Mouse (Mus musculus): ENCODE data around the gene Ccdc51.

Gene Ccdc51

DNA sequence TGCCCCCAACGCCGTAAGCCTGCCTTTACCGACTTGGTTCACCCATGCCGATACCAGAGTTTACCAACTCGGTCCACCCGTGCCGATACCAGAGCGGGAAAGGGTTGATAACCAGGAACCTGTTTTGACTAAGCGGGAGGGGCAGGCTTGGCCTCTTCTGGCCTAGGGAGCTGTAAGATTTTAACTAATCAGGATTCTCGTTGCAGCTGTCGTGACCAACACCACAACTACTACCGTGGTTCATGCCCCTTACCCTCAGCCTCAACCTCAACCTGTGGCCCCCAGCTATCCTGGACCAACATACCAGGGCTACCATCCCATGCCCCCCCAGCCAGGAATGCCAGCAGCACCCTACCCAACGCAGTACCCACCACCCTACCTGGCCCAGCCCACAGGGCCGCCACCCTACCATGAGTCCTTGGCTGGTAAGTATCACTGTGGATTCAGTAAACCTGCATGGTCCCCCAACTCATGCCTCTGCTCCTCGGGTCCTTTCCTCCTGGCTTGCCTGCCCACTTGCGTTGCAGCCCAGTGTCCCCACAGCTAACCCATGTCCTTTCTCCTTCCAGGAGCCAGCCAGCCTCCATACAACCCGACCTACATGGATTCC, 26.1 kb upstream of the Ccdc51 start:
- CTCF ChIA-PET = interaction anchor here (0.5 kb wide), 1 partner anchor 1124 kb away, joined by 6 read pairs; no protein-coding TSS in a partner anchor

DNA sequence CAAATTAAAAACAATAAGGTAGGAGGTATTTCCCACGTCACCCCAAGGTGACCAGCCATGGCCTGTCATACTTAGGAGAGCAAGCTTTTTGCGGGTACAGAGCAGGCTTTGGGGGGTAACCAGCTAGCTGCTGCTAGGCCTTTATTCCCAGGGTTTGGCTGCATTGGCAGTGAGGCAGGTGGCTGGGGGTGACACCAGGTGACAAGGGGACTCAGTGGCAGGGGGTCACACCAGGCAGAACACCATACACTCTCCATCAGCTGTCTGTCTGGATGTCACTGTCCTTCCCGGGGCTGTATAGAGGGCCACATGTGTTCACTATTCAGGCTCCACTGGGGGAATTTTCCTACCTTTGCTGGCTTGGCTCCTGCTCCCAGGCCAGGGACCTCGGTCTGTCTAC, 25.4 kb upstream of the Ccdc51 start:
- CTCF ChIA-PET = no interaction called here

DNA sequence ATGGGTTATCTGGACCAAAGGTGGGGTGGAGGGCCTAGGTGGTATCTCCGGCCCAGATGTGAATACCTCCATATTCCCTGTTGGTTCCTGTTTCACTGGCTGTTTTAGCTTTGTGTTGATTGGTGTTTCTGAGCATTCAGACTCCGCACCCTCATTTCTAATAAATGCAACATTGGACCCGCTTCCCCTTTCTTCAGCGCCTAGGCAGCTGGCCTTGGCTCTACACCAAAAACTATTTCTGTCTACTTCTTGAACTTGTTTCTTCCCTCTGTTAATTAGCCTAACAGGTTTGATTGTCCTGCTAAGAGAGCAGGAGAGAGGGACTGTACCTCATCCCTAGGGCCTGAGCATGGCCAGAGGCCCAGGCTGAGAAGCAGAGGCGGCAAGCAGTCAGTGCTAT, 24.8 kb upstream of the Ccdc51 start:
- CTCF ChIA-PET = no interaction called here

DNA sequence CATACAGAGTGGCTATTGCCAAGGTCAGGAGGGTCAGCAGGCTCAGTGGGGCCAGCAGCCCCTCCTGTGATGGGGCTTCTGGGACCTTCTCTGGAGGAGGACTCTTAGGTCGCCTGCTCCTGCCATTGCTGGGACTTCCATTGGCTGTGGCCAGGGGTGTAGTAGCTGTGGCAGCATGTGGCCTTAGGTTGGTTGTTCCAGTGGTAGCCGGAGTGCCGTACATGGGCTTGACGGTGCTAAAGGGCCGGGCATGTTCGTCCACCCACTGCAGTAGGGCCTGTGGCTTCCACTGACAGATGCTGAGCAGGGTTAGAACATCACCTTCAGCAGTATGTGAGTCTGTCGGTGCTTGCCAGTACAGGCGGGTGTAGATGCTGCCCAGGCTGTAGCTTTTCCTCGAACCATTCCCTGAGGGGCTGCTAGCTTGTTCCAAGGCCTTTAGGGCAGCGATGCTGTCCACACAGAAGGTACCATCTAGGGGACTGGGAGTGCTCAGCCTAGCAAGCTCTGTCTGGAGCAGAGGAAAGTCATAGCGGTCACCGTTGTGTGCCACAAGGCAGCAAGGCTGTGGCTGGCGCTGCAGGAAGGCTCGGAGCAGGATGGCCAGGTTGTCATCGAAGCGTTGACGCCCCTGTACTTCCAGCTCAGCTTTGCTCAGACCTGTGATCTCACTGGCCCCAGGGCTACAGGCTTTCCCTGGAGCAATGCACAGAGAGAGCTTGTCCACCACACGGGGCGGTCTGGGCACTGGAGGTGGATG, 24.1 kb upstream of the Ccdc51 start:
- CTCF ChIA-PET = interaction anchor here (0.8 to 1.7 kb wide), 2 partner anchors 10 to 20 kb away, joined by 3 to 4 read pairs; no protein-coding TSS in a partner anchor

DNA sequence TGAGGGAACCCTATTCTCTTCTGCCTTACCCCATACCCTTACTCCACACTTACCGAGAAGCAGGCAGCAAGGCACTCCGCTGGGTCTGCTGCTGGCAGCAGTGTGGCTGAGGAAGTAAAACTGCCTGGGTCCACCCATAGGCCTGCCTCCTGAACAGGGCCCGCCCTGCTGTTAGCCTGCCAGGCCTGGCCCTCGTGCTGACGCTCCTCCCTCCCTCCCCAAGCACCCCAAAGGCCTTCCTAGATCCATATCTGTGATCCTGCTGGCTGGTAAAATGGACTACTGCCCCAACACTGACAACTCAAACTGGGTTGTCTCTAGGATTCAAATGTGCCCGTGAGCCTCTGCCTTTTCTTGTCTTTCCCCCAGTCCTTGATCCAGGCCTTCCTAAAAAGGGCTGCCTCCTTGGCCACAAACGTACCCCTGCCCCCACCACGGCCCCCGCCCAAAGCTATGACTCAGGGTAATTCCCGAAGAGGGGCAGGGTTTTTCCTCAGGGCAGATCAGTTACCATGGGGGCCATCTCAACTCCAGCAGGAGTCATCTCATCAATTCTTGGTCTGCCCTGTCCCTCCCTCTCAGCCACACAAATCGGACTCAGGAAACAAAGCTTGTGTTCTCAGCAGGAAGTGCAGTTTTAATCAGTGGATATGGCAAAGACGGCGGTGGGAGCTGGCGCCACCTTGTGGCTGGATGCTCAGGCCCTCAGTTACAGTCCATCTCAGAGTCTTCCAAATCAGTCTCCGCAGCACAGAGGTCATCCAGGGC, 23.0 kb upstream of the Ccdc51 start, which contains the start of gene Trex1:
Gene Trex1 (minus strand): TSS at position 599 of the 768 bp plus-strand sequence.
- CTCF ChIA-PET = interaction anchor here (0.6 to 1.7 kb wide), 4 partner anchors 11 to 769 kb away, joined by 4 to 6 read pairs (median 6); partner anchors contain the start of gene Nicn1

DNA sequence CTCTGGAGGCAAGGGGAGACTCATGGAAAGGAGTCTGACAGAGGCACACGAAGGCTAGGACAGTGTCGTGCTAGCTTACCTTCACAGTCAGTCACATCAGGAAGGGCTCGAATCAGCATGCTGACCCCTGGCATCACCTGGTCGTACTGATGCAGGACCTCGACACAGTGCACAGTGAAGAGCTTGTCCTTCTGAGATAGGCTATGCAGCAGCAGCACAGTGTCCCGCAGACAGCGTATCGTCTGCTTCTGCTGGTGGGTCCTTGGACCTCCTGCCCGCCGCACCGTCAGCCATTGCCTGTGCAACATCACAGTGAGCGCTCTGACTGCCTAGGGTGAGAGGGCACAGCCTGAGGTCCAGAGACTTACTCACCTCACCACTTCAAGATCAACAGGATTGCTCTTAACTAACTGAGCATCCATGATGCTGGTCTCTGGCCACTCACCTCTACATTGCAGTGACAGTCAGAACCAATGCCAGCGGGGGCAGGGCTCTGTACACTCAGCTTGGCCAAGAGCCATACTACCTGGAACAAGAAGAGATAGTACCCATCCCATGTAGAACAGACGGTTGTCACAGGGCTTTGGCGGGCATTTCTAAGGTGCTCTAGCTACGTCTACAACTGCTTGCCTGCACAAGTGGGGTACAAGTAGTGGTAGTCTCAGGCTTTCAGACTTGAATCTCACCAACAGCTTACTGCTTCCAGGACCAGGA, 22.0 kb upstream of the Ccdc51 start:
- CTCF ChIA-PET = interaction anchor here (0.6 to 1.7 kb wide), 4 partner anchors 12 to 14 kb away, joined by 3 to 6 read pairs (median 4); partner anchors contain the start of gene Atrip

DNA sequence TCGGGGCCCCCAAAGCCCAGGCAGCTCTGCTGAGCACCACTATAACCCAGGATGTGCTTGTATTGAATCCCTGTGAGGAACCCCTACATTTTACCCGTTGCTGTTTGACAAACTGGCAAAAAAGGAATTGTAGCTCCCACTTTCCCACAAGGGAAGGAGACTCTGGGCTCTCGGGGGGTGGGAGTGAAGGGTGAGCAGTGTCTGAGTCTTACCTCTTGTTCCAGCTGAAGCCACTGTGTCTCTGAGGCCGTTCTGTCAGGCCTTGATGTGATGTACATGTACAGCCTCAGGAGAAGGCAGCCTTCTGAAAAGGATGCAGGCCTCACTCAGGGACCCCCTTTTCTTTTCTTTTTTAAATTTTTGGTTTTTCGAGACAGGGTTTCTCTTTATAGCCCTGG, 21.4 kb upstream of the Ccdc51 start:
- CTCF ChIA-PET = interaction anchor here (0.6 kb wide), 1 partner anchor 12 kb away, joined by 3 read pairs; the partner anchor contains the start of gene Atrip

DNA sequence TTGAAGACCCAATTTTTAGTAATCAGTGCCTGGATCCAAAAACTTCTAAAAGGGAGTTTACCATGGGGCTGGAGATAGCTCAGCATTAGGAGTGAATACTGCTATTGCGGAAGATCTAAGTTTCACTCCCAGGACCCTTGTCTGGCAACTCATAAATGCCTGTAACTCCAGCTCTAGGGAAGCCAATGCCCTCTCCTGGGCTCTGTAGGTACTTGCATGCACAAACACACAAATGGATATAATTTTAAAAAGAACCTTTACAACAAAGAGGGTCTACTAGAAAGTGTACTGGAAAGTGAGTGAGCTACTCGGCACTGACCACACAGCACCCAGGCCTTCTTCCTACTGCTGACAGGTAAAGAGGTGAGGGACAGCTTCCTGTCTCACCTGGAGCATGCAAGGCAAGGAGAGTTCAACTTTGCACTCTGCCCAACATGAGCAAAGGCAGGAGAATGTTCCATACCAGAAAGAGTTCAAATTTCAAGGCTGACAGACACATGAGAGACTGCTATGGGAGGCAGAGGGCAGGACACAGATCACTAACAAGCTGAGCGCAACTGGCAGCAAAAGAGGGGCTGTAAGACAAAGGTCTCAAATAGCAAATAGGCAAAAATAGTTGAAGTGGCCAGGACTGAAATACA, 14.1 kb upstream of the Ccdc51 start:
- CTCF ChIA-PET = interaction anchor here (0.7 to 1.0 kb wide), 2 partner anchors 16 to 808 kb away, joined by 3 read pairs; no protein-coding TSS in a partner anchor

DNA sequence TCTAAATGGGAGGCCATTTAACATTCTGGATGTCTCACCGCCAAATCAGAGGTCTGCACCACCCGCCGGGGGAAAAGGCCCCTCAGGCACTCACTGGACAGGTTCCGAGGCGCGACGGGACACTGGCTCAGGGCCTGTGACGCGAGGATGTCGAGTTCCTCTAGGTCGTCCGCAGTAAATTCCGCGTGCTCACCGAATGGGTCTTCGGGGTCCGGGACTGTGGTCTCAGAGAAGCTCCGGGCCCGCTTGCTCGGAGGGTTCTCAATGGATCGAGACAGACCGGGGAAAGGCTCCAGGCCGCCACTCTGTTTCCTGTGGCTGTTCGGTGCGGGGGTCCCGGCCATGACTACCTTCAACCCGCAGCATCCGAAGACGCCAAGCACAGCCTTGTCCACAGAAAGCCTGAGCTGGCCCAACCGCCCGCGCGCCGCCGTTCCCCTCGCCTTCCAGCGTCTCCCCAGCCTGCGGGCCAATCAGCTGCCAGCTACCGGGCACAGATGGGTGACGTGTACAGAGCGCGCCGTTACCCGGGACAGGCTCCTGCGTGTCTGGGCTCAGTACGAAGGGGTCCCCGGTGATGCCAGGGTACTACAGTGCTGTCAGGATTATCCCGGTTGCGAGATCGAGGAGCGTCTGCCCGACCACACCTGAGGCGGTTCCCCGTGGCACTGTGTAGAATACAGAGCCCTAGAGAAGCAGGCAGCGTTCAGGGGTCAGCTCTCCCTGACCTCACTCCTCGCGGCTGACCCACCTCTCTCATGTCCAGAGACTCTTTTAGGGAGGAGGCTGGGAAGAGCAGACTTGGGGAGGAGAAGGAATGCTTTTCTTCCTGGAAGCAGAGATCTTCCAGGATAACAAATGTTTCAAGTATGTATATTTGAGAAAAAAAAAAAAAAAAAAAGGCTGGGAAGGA, 8.4 kb upstream of the Ccdc51 start, which contains the start of gene Atrip:
Gene Atrip (minus strand): TSS at position 464 of the 913 bp plus-strand sequence.
- CTCF ChIA-PET = interaction anchor here (0.6 to 1.6 kb wide), 3 partner anchors 13 to 76 kb away, joined by 3 to 5 read pairs (median 3); partner anchors contain the start of gene Trex1

DNA sequence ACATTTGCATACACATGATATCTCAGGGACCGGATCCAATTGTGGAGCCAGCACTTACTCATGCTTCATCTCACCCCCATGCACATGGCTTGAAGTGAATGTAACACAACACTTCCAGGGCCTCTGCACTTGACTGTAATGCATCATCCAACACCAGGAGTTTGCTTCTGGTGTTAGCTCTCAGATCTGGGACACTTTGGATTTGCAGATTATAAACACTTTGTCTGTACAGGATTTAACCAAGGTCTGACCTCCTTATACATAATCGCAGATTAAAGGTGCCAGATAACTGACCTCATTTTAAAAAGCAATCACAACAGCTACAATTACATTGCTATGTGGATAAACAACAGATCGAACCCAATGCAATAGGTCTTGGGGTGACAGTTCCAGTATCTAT, 1.8 kb upstream of the Ccdc51 start:
- CTCF ChIA-PET = no interaction called here

DNA sequence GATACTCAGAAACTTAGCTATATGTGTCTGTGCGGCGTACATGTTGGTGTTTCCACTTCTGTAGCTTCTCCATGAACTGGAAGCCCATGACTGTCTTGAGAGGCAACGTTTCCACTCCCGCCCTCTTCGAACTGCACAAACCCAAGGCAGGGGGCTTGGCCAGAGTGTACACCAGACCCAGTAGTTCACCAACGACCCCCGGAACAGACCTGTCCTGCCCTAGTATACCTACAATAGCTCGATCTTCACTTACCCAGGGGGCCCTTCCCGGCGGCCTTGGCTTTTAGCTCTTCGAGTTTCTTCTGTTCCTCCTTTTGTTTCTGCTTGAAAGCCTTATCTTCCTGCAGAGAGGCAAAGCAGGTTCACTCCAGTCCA, 557 bp upstream of the Ccdc51 start:
- CTCF ChIA-PET = no interaction called here

DNA sequence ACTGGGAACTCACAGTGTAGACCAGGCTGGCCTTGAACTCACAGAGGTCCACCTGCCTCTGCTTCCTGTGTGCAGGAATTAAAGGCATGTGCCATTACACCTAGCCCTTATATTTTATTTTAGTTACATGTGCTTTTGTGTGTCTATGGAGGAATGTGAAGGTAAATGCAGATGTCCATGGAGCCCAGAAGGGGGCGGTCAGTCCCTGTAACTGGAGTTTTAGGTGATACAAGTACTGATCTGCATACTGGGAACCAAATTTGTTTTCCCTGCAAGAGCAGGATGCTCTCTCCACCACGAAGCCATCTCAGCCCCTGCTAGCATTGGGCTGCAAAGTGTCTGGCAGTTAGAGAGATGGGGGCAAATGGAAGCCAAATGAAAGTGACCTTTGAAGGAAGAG, 2.6 kb downstream of the Ccdc51 start:
- CTCF ChIA-PET = no interaction called here

DNA sequence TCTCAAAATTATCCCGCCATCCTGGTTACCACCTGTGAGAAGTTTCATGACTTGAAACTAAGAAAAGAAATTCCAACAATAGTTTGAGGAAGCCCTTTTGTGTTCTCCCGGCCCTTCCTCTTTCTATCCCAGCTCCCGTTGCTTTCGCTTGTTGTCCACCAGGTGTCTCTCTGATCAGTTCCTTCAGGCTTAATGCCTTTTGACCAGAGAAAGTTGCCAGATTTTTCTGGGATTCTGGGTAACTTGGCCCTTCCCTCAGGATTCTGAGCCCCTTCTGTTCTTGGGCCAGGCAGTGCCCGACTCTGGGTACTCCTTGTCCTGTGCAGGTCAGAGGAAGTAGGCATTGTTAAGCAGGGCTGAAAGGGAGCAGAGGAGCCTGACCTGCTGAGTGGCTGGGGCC, 5.7 kb downstream of the Ccdc51 start:
- CTCF ChIA-PET = no interaction called here

DNA sequence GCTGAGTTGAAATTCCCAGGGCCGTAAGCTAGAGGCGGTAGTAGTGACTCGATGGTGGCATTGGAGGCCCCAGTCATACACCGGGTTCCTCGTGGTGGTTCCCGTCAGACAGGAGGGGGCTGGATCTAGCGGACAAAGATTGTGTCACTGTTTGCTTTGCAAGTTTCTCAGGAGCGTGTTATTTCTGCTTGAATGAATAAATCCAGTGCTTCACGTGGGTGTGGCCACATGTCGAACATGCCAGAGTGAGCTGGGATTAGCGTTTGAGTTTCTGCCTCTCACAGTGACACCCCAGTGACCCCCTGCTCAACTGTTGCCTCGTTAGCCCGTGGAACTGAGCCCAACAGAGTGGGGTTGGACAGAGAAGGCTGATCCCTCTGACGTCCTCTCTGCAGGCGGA, 8.2 kb downstream of the Ccdc51 start:
- CTCF ChIA-PET = no interaction called here

DNA sequence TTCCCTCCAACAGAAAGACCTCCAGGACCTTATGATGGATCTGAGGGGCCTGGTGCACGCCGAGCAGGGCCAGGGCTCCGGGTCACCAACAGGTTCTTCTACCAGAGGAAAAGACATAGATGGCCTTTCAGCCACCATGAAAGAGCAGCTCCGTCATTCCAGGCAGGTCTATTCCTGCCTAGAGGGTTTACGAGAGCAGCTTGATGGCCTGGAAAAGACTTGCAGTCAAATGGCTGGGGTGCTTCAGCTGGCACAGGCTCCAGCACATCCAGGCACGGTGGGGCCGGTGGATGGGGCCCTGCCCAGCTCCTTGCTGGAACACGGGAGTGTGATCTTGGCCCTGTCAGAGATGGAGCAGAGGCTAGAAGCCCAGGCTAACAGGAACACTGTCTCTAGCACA, 9.5 kb downstream of the Ccdc51 start:
- CTCF ChIA-PET = no interaction called here

DNA sequence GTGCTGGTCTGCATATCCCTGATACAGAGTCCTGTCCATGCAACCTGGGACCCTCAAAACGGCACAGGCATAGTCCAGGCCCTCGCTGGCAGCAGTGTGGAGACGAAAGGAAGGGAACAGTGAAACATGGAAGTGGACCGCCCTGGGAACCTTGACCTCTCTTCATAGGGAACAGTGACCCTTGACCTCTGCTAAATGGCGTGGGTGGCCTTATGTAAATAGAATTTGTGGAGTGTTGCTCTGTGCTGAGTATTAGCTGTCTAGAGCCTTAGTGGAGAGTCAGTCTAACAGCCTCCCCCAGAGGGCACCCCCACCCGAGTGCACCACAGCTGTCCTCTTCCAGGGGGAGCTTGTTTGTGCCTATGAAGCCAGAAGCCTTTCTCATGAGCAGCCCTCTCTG, 10.5 kb downstream of the Ccdc51 start:
- CTCF ChIA-PET = no interaction called here

DNA sequence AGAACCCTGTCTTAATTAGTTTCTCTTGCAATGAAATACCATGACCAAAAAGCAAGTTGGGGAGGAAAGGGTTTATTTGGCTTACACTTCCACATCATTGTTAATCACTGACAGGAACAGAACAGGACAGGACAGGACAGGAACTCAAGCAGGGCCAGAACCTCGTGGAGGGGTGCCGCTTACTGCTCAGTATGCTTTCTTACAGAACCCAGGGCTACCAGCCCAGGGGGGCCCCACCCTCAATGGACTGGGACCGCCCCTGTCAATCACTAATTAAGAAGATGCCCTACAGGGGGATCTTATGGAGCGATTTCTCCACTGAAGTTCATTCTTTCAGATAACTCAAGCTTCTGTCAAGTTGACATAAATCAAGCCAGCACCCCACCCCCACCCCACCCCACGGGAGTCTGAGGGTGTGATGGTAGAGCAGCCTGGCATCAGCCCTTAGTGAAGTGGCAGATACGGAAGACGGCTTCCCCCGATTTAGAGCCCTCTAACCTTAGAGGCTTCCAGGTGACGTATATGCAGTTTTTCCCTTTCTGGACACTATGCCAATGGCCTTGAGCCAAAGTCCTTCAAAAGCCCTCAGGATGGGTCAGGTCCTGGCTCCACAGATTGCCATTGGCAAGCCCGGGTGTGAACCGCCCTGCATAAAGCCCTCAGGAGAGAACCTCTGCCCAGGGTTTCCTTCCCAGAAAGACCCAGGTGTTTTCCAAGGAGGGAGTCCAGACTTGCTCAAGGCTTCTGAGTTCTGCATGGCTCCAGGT, 11.7 kb downstream of the Ccdc51 start:
- CTCF ChIA-PET = no interaction called here

DNA sequence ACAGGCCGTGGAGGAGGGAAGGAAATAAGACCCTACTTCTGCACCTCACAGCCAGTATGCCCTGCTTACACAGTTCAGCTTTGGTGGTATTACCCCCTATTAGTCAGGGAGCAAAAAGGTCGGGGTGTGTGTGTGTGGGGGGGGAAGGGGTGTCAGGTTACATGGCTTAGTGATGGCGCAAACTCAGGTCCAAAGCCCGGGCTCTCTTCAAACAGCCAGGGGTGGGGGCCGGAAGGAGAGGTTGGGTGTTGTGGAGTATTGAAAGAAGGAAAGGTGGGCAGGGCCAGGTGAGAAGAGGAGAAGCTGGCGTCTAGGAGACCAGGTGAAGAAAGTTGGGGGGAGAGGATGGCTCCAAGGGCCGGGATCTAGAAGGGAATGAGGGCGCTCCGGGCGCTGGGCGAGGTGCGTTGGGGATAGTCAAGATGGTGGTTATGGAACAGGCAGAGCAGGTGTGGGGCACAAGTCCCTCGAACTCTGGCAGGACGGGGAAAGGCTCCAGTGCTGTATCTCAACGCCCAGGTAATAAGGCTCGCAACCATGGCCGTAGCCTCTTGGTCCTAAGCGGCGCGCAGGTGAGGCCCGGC, 12.4 kb downstream of the Ccdc51 start:
- CTCF ChIA-PET = no interaction called here

All from spleen, embryonic (tissue).